Mouse (Mus musculus): ENCODE results near the gene Hdac5. TPM values are rescaled to one million over a fixed set of nuclear protein-coding genes. Genes with fewer than 3 reads are reported as not detected.
"Not testable (repeated sequence)": the region's sequence is repeated elsewhere in the genome, so short reads cannot be mapped to it uniquely, and the experiment has no call there.

Hdac5 gene
- polyA plus RNA-seq, 1 experiment from 2014 or later = 86.7 TPM

DNA sequence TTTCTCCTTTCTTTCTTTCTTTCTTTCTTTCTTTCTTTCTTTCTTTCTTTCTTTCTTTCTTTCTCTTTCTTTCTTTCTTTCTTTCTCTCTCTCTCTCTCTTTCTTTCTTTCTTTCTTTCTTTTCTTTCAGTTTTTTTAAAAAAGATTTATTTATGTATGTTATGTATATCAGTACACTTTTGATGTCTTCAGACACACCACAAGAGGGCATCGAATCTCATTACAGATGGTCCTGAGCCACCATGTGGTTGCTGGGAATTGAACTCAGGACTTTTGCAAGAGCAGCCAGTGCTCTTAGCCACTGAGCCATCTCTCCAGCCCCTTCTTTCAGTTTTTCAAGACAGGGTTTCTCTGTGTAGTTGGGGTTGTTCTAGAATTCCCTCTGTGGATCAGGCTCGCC, 71.9 kb downstream of the Hdac5 start:
- ATAC-seq (replicated peaks; ENCODE audit: extremely low read depth, insufficient read depth, low FRiP score); H3K4me3 ChIP-seq (ENCODE audit: low read length); H3K4me1 ChIP-seq (ENCODE audit: control insufficient read depth, insufficient read depth, low read length); H3K27ac ChIP-seq (ENCODE audit: low read length); H3K4me2 ChIP-seq (ENCODE audit: low read depth, low read length); H3K27me3 ChIP-seq (ENCODE audit: control insufficient read depth, insufficient read depth, low read length); H3K9ac ChIP-seq (ENCODE audit: low read length); H3K9me3 ChIP-seq (replicated peaks; ENCODE audit: control insufficient read depth, low read length): not testable (repeated sequence)
- WGBS = 72% methylated on average over 2 of the region's 2 CpGs
- H3K36me3 ChIP-seq (ENCODE audit: control insufficient read depth, insufficient read depth) = peaks cover 14% of the 10 kb centered on the region

DNA sequence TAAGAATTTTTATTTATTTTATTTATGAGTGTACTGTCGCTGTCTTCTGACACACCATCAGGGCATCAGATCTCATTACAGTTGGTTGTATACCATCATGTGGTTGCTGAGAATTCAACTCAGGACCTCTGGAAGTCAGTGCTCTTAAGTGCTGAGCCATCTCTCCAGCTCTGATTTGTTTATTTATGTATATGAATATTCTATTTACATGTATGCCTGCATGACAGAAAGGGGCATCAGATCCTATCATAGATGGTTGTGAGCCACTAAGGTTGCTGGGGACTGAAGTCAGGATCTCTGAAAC, 73.2 kb downstream of the Hdac5 start:
- Histone ChIP-seq H3K9me3 (replicated peaks; ENCODE audit: control insufficient read depth, low read length) (no peaks in the 10 kb centered on the region), H3K27me3 (ENCODE audit: control insufficient read depth, insufficient read depth, low read length) (no peaks in the 10 kb centered on the region), H3K27ac (ENCODE audit: low read length) (no peak overlapping the region), H3K4me3 (ENCODE audit: low read length) (no peak overlapping the region), H3K36me3 (ENCODE audit: control insufficient read depth, insufficient read depth) (peaks cover 12% of the 10 kb centered on the region), H3K9ac (ENCODE audit: low read length) (no peak overlapping the region), H3K4me1 (ENCODE audit: control insufficient read depth, insufficient read depth, low read length) (peaks cover 4% of the 10 kb centered on the region), H3K4me2 (ENCODE audit: low read depth, low read length) (no peak overlapping the region)
- WGBS = 6% methylated on average over 1 of the region's 1 CpGs
- 0 out of 2 replicates have a peak, but pooled peaks have one; percentile 14 for ATAC-seq (replicated peaks; ENCODE audit: extremely low read depth, insufficient read depth, low FRiP score)

DNA sequence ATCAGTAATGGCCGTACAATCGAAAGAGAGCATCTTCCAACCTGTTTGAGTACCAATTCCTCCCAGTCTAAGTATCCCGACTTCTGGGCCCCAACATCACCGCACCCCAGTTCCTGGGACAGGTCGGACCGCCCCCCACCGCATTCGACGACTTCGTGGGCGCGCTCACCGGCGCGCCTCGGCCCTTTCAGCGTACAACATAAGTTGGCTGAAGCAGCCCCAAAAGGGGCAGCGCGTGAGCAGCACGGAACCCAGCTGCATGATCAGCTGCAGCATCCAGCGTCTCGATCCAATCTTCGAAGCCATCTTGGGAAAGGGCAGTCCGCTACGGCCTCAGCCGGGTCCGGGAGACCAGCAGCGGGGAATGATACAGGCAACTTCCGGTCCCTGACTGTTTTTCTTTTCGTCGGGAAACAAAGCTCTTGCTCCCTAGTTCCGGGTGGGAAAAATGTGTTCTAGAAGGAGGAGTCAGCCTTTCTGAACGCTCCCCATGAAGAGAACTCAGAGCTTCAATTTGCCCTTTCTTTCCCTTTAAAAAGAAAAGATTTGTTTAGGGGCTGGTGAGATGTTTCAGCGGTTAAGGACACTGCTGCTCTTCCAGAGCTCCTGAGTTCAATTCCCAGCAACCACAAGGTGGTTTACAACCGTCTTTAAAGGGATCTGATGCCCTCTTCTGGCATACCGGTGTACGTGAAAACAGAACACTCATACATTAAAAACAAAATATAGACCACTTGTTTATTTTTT, 73.8 kb downstream of the Hdac5 start, which contains the start of gene Tmem101:
TSS of gene Tmem101 (minus strand) at position 366 of the 747 bp plus-strand sequence.
- H3K9me3 ChIP-seq (replicated peaks; ENCODE audit: control insufficient read depth, low read length) = no peaks in the 10 kb centered on the region
- ATAC-seq (replicated peaks; ENCODE audit: extremely low read depth, insufficient read depth, low FRiP score) = peak; percentile 80
- peak within 1 kb of the TSS; percentile 53; the same call in 1 of the 2 replicates for H3K27ac ChIP-seq (ENCODE audit: low read length)
- peaks cover 4% of the 10 kb centered on the region for H3K4me1 ChIP-seq (ENCODE audit: control insufficient read depth, insufficient read depth, low read length)
- no peaks in the 10 kb centered on the region for H3K27me3 ChIP-seq (ENCODE audit: control insufficient read depth, insufficient read depth, low read length)
- whole genome bisulfite sequencing = under 1% methylated on average over 37 of the region's 37 CpGs
- peak within 1 kb of the TSS; percentile 83 for H3K9ac ChIP-seq (ENCODE audit: low read length)
- H3K4me2 ChIP-seq (ENCODE audit: low read depth, low read length) = peak within 1 kb of the TSS; percentile 80
- peak within 1 kb of the TSS; percentile 86 for H3K4me3 ChIP-seq (ENCODE audit: low read length)
- peaks cover 12% of the 10 kb centered on the region for H3K36me3 ChIP-seq (ENCODE audit: control insufficient read depth, insufficient read depth)

DNA sequence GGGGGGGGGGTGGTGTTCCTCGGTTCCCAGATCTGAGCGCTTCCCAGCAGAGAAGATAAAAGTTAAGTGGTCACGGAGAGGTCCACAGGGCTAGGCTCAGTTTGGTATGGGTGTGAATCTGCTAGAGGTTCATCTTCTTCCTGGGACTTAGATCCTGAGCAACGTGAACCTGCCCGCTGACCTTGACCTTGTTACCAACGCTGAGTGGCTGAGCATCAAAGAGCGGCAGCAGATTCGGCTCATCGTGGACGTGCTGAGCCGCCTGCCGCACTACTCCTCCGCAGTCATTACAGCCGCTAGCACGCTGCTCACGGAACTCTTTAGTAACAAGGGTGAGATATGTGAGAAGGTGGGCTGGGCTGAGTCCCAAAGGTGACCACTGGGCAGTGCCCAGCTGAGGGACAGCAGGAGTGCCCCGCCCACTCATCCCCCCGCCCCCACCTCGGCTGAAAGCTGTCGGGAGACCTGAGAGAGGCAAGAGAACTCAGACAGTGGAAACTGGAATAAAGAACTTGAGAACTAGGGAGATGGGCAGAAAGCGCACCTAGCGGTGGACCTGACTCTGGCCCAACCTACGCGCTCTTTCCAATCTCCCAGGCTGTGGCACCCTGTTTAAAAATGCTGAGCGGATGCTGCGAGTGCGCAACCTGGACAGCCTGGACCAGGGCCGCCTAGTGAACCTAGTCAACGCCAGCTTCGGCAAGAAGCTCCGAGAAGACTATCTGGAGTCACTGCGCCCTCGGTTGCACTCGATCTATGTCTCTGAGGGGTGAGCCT, 82.6 kb downstream of the Hdac5 start:
- H3K9me3 ChIP-seq (replicated peaks; ENCODE audit: control insufficient read depth, low read length) = no peaks in the 10 kb centered on the region
- peaks cover 52% of the 10 kb centered on the region for H3K27me3 ChIP-seq (ENCODE audit: control insufficient read depth, insufficient read depth, low read length)
- H3K9ac ChIP-seq (ENCODE audit: low read length) = no peak overlapping the region
- WGBS = 12% methylated on average over 34 of the region's 34 CpGs
- peak overlapping the region; percentile 26; the same call in 1 of the 2 replicates for H3K4me3 ChIP-seq (ENCODE audit: low read length)
- ATAC-seq (replicated peaks; ENCODE audit: extremely low read depth, insufficient read depth, low FRiP score) = no peak
- no peak overlapping the region for H3K27ac ChIP-seq (ENCODE audit: low read length)
- H3K4me1 ChIP-seq (ENCODE audit: control insufficient read depth, insufficient read depth, low read length) = peaks cover 19% of the 10 kb centered on the region
- H3K4me2 ChIP-seq (ENCODE audit: low read depth, low read length) = peak overlapping the region; percentile 16
- H3K36me3 ChIP-seq (ENCODE audit: control insufficient read depth, insufficient read depth) = no peaks in the 10 kb centered on the region; the same call in 1 of the 2 replicates

- H3K27me3 ChIP-seq (ENCODE audit: control insufficient read depth, insufficient read depth, low read length) = peaks cover 54% of the 10 kb centered on the region
- H3K9ac ChIP-seq (ENCODE audit: low read length) = no peak overlapping the region
- H3K4me3 ChIP-seq (ENCODE audit: low read length) = peak overlapping the region; percentile 39
- WGBS = 9% methylated on average over 17 of the region's 17 CpGs
- no peaks in the 10 kb centered on the region for H3K9me3 ChIP-seq (replicated peaks; ENCODE audit: control insufficient read depth, low read length)
- no peak overlapping the region for H3K27ac ChIP-seq (ENCODE audit: low read length)
- H3K4me2 ChIP-seq (ENCODE audit: low read depth, low read length) = peak overlapping the region; percentile 59; the same call in 1 of the 2 replicates
- peaks cover 19% of the 10 kb centered on the region for H3K4me1 ChIP-seq (ENCODE audit: control insufficient read depth, insufficient read depth, low read length)
- no peak for ATAC-seq (replicated peaks; ENCODE audit: extremely low read depth, insufficient read depth, low FRiP score)
- H3K36me3 ChIP-seq (ENCODE audit: control insufficient read depth, insufficient read depth) = no peaks in the 10 kb centered on the region
Measured at GRCm38 (mm10) chr11:102146531-102146930, 83.4 kb downstream of the Hdac5 start.

DNA sequence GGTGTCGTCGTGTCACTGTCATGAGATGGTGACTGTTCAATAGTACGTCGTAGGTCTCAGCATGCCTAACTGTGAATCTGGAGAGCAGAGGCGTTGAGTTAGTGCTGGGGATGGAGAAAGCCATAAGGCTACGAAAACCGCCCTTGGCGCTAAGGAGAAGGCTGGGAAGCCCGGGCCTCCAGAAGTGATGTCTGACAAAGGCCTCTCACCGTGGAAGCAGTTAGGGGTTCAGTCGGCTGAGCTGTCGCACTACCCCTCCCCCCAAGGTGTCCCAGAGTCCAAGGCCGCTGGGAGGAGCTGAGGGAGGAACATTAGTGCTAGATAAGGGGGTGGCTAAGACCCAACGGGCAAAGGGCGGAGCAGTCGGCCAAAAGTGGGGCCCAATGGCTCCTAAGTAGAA, 84.0 kb downstream of the Hdac5 start:
- H3K9ac ChIP-seq (ENCODE audit: low read length) = no peak overlapping the region
- H3K4me1 ChIP-seq (ENCODE audit: control insufficient read depth, insufficient read depth, low read length) = peaks cover 19% of the 10 kb centered on the region
- no peak overlapping the region for H3K27ac ChIP-seq (ENCODE audit: low read length)
- H3K4me2 ChIP-seq (ENCODE audit: low read depth, low read length) = peak overlapping the region; percentile 59
- WGBS = 6% methylated on average over 16 of the region's 16 CpGs
- no peak for ATAC-seq (replicated peaks; ENCODE audit: extremely low read depth, insufficient read depth, low FRiP score)
- H3K9me3 ChIP-seq (replicated peaks; ENCODE audit: control insufficient read depth, low read length) = no peaks in the 10 kb centered on the region
- H3K27me3 ChIP-seq (ENCODE audit: control insufficient read depth, insufficient read depth, low read length) = peaks cover 54% of the 10 kb centered on the region
- H3K4me3 ChIP-seq (ENCODE audit: low read length) = peak overlapping the region; percentile 39
- H3K36me3 ChIP-seq (ENCODE audit: control insufficient read depth, insufficient read depth) = no peaks in the 10 kb centered on the region

- 3% methylated on average over 50 of the region's 50 CpGs for WGBS
- peak within 1 kb of the TSS; percentile 39 for H3K4me3 ChIP-seq (ENCODE audit: low read length)
- no peak within 1 kb of the TSS for H3K27ac ChIP-seq (ENCODE audit: low read length)
- H3K36me3 ChIP-seq (ENCODE audit: control insufficient read depth, insufficient read depth) = no peaks in the 10 kb centered on the region
- 0 out of 2 replicates have a peak, but pooled peaks have one; percentile 29 for ATAC-seq (replicated peaks; ENCODE audit: extremely low read depth, insufficient read depth, low FRiP score)
- peaks cover 19% of the 10 kb centered on the region for H3K4me1 ChIP-seq (ENCODE audit: control insufficient read depth, insufficient read depth, low read length)
- peak within 1 kb of the TSS; percentile 23 for H3K9ac ChIP-seq (ENCODE audit: low read length)
- peaks cover 54% of the 10 kb centered on the region for H3K27me3 ChIP-seq (ENCODE audit: control insufficient read depth, insufficient read depth, low read length)
- no peaks in the 10 kb centered on the region for H3K9me3 ChIP-seq (replicated peaks; ENCODE audit: control insufficient read depth, low read length)
- H3K4me2 ChIP-seq (ENCODE audit: low read depth, low read length) = peak within 1 kb of the TSS; percentile 59
Measured at GRCm38 (mm10) chr11:102145471-102146001, 84.4 kb downstream of the Hdac5 start, which contains the start of gene Nags. TSS of gene Nags (plus strand) at chr11:102145513.

- WGBS = 27% methylated on average over 13 of the region's 13 CpGs
- Histone ChIP-seq H3K9me3 (replicated peaks; ENCODE audit: control insufficient read depth, low read length) (no peaks in the 10 kb centered on the region), H3K27me3 (ENCODE audit: control insufficient read depth, insufficient read depth, low read length) (peaks cover 54% of the 10 kb centered on the region), H3K36me3 (ENCODE audit: control insufficient read depth, insufficient read depth) (no peaks in the 10 kb centered on the region), H3K27ac (ENCODE audit: low read length) (no peak overlapping the region), H3K4me2 (ENCODE audit: low read depth, low read length) (peak overlapping the region; percentile 59), H3K9ac (ENCODE audit: low read length) (no peak overlapping the region; the same call in 1 of the 2 replicates), H3K4me1 (ENCODE audit: control insufficient read depth, insufficient read depth, low read length) (peaks cover 19% of the 10 kb centered on the region), H3K4me3 (ENCODE audit: low read length) (peak overlapping the region; percentile 39)
- ATAC-seq (replicated peaks; ENCODE audit: extremely low read depth, insufficient read depth, low FRiP score) = 0 out of 2 replicates have a peak, but pooled peaks have one; percentile 25
Measured at GRCm38 (mm10) chr11:102144957-102145470, 85.0 kb downstream of the Hdac5 start.
